Mouse (Mus musculus): ENCODE measurements around the gene Acvrl1. TPM values are rescaled to one million over a fixed set of nuclear protein-coding genes. Genes with fewer than 3 reads are reported as not detected.

Gene Acvrl1
- polyA plus RNA-seq, 1 experiment from 2014 or later: 10.6 TPM

DNA sequence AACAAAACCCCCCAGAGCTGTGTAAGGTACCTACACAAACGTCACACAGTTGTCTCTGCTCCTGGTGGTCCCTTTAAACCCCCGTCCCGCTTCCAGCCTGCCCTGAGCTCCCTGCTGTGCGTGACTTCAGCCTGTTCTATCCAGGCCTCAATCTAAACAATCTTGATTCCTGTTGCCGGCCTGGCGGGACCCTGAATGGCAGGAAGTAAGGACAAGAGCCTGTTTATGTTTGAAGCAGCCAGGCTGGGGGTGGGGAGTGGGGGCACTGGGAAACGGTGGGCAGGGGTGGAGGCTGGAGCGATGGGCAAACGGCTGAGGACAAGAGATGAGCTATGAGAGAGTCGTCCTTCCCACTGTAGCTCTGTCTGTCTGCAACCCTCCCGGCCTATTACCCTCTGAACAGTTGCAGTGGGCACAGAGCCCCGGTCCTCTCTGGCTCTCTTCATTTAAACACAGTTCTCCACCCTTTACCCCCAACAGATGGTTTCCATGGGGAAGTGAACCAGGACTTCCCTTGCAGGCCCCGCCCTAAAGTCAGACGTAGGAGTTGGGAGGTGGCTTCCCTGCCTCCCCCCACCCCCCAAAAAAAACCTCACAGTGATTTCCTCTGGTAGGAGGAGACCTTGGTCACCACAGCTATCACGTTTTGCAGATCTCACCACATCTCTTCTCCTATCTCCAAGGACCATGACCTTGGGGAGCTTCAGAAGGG lies 5.8 kb downstream of the Acvrl1 start:
- Histone ChIP-seq H3K27me3 (replicated peaks; ENCODE audit: low read depth, poor library complexity, severe bottlenecking) (peaks cover 26% of the 10 kb centered on the region), H3K27ac (replicated peaks) (peak overlapping the region; percentile 82), H3K9me3 (no peaks in the 10 kb centered on the region), H3K36me3 (replicated peaks) (peaks cover 8% of the 10 kb centered on the region), H3K4me1 (peaks cover 61% of the 10 kb centered on the region), H3K4me3 (peak overlapping the region; percentile 47)
- 18% methylated on average over 15 of the region's 15 CpGs for WGBS
- peak; percentile 70 for DNase-seq (ENCODE audit: low spot score)

DNA sequence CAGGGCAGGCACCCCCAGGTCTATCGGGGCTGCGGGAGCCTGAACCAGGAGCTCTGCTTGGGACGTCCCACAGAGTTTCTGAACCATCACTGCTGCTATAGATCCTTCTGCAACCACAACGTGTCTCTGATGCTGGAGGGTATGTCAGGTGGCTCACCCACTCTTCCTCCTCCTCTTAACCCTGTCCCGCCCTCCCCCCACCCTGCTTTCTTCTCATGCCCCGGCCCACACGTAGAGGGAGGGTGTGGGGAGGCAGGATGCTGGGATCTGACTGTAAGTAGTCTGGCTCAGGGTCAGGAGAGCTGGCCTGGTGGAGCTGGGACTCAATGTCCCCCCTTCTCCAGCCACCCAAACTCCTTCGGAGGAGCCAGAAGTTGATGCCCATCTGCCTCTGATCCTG lies 7.1 kb downstream of the Acvrl1 start:
- H3K4me3 ChIP-seq: peak overlapping the region; percentile 47
- WGBS: 61% methylated on average over 8 of the region's 8 CpGs
- no peaks in the 10 kb centered on the region for H3K9me3 ChIP-seq
- peaks cover 8% of the 10 kb centered on the region for H3K36me3 ChIP-seq (replicated peaks)
- no peak for DNase-seq (ENCODE audit: low spot score)
- peak overlapping the region; percentile 82 for H3K27ac ChIP-seq (replicated peaks)
- H3K4me1 ChIP-seq: peaks cover 66% of the 10 kb centered on the region
- peaks cover 13% of the 10 kb centered on the region for H3K27me3 ChIP-seq (replicated peaks; ENCODE audit: low read depth, poor library complexity, severe bottlenecking)

DNA sequence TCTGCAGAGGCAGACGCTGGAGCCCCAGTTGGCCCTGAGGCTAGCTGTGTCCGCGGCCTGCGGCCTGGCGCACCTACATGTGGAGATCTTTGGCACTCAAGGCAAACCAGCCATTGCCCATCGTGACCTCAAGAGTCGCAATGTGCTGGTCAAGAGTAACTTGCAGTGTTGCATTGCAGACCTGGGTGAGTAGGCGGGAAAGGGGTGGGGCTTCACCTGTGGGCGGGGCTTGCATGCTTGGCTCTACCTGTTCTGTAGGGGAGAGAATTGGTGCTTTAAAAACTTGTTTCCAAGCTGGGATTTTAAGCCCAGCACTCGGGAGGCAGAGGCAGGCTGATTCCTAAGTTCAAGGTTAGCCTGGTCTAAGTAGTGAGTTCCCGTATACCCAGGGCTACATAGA lies 9.1 kb downstream of the Acvrl1 start:
- H3K4me1 ChIP-seq: peaks cover 64% of the 10 kb centered on the region
- 80% methylated on average over 11 of the region's 11 CpGs for WGBS
- H3K27me3 ChIP-seq (replicated peaks; ENCODE audit: low read depth, poor library complexity, severe bottlenecking): no peaks in the 10 kb centered on the region; the same call in 1 of the 2 replicates

DNA sequence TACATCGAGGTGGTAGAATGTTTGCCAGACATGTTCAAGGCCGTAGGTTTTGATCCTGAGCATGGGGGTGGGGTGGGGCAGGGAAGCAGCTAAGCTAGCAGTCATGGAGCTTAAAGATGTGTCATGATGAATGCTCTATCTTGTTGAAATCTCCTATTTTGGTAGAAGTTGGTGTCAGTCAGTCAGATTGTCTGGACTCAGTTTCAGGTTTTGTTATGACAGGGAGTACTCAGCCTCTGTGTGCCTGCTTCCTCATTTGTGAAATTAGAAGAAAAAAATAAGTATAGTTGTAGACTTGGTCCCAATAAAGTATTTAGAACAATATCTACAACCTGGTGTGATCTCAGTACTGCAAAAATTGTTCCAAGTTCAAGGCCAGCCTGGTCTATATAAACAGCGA lies 10.4 kb downstream of the Acvrl1 start:
- DNase-seq (ENCODE audit: low spot score): no peak
- H3K27ac ChIP-seq (replicated peaks): no peak overlapping the region
- H3K4me3 ChIP-seq: no peak overlapping the region
- H3K9me3 ChIP-seq: no peaks in the 10 kb centered on the region
- H3K36me3 ChIP-seq (replicated peaks): peaks cover 8% of the 10 kb centered on the region
- no peaks in the 10 kb centered on the region; the same call in 1 of the 2 replicates for H3K27me3 ChIP-seq (replicated peaks; ENCODE audit: low read depth, poor library complexity, severe bottlenecking)
- peaks cover 64% of the 10 kb centered on the region for H3K4me1 ChIP-seq
- 89% methylated on average over 3 of the region's 3 CpGs for WGBS

More for the DNA sequence above, 9.1 kb downstream of the Acvrl1 start:
- Histone ChIP-seq H3K9me3 (no peaks in the 10 kb centered on the region), H3K4me3 (no peak overlapping the region), H3K27ac (replicated peaks) (no peak overlapping the region), H3K36me3 (replicated peaks) (peaks cover 8% of the 10 kb centered on the region)
- DNase-seq (ENCODE audit: low spot score): no peak

DNA sequence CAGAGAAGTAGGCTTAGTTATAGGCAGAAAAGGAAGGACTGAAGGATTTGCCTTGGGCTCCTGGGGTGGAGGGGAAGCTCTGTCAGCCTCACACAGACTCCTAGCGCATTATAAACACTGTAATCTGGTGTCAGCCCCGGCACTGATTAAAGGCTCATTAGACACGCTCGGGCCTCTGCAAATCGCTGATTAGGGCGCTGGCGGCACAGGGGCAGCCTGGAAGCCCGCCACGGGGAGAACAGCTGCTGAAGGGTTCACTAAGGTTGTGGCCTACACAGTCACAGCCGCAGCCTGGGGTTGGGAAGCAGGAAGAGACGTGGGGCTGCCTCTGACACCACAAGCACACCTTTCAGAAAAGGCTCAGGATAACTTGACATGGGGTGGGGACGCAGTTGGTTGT lies 11.6 kb downstream of the Acvrl1 start:
- Histone ChIP-seq H3K36me3 (replicated peaks) (peaks cover 8% of the 10 kb centered on the region), H3K4me1 (peaks cover 64% of the 10 kb centered on the region), H3K27me3 (replicated peaks; ENCODE audit: low read depth, poor library complexity, severe bottlenecking) (no peaks in the 10 kb centered on the region; the same call in 1 of the 2 replicates), H3K27ac (replicated peaks) (peak overlapping the region; percentile 69), H3K9me3 (no peaks in the 10 kb centered on the region), H3K4me3 (0 out of 2 replicates have a peak overlapping the region, but pooled peaks have one; percentile 8)
- peak; percentile 57 for DNase-seq (ENCODE audit: low spot score)
- 13% methylated on average over 12 of the region's 12 CpGs for WGBS

DNA sequence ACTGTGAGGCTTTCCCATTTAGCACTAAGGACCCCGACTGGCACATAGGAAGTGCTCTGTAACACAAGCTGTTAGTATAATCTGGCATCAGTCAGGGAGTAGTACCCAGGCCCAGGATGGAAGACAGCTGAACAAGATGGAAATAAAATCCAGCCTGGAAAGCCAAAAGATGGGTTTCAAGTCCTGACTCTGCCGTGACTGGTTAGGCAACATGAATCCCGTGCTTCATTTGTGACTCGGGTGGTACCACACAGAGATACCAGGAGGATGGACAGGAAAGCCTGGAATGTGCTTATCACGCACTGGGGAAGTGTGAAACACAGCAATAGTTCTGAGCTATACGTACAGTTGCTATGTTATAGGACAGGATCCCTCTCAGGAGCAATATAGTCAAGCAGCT lies 12.3 kb downstream of the Acvrl1 start:
- Histone ChIP-seq H3K9me3 (no peaks in the 10 kb centered on the region), H3K4me1 (peaks cover 64% of the 10 kb centered on the region), H3K36me3 (replicated peaks) (peaks cover 8% of the 10 kb centered on the region), H3K27ac (replicated peaks) (peak overlapping the region; percentile 69), H3K4me3 (no peak overlapping the region), H3K27me3 (replicated peaks; ENCODE audit: low read depth, poor library complexity, severe bottlenecking) (no peaks in the 10 kb centered on the region; the same call in 1 of the 2 replicates)
- WGBS: 58% methylated on average over 6 of the region's 6 CpGs
- no peak for DNase-seq (ENCODE audit: low spot score)

DNA sequence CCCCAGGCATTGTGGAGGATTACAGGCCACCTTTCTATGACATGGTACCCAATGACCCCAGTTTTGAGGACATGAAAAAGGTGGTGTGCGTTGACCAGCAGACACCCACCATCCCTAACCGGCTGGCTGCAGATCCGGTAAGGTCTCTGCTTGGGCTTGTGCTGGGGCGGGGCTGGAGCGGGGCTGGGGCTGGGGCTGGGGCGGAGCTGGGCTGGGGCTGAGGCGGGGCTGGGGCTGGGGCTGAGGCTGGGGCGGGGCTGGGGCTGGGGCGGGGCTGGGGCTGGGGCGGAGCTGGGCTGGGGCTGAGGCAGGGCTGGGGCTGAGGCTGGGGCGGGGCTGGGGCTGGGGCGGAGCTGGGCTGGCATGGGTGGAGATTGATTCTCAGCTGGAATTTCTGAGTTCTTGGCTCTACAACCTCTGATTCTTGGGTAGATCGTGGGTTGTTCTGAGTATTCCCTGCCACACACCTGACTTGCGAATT lies 12.8 kb downstream of the Acvrl1 start:
- Histone ChIP-seq H3K4me3 (no peak overlapping the region), H3K27ac (replicated peaks) (peak overlapping the region; percentile 69), H3K36me3 (replicated peaks) (peaks cover 8% of the 10 kb centered on the region), H3K9me3 (no peaks in the 10 kb centered on the region), H3K4me1 (peaks cover 64% of the 10 kb centered on the region), H3K27me3 (replicated peaks; ENCODE audit: low read depth, poor library complexity, severe bottlenecking) (no peaks in the 10 kb centered on the region)
- DNase-seq (ENCODE audit: low spot score): peak; percentile 90
- WGBS: 4% methylated on average over 14 of the region's 14 CpGs

DNA sequence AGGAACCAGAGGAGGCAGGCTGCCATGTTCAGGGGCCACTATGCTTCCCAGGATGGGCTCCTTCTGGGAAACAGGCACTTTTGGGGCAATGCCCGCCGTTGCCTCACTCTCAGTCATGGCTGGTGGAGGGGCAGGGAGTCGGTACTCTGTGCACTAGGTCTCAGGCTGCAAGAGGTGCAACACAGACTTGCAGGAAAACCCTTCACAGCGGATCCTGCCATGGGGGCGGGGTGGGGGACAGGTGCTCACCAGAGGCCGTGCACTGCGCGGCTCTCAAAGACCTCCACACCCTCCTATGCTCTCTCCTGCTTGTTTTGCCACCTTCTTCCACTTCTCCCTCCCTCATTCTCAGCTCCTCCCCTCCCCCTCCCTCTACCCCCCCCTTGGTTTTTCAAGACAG lies 14.3 kb downstream of the Acvrl1 start:
- Histone ChIP-seq H3K27ac (replicated peaks) (peak overlapping the region; percentile 73), H3K9me3 (no peaks in the 10 kb centered on the region), H3K4me1 (peaks cover 79% of the 10 kb centered on the region), H3K36me3 (replicated peaks) (no peaks in the 10 kb centered on the region), H3K27me3 (replicated peaks; ENCODE audit: low read depth, poor library complexity, severe bottlenecking) (0 out of 2 replicates have a peak, but pooled peaks cover 5% of the 10 kb centered on the region), H3K4me3 (peak overlapping the region; percentile 25; the same call in 1 of the 2 replicates)
- 57% methylated on average over 8 of the region's 8 CpGs for WGBS
- DNase-seq (ENCODE audit: low spot score): no peak

DNA sequence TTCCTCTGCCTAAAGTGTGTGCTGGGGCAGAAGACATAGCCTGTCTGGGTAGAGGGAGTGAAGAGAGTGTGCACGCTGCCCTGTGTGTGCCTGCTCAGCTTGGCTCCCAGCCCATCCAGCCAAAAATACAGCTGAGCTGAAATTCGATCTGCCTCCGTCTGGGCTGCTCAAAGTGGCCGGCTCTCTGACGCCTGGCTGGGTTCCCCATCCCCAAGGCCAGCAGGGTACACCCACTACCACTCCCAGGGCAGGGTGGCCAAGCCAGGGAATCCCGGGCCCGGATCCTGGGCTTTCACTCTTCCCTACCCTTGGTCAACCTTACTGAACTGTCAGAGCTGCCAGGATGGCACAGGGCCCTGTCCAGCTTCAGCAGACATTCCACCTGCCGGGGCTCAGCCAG lies 15.2 kb downstream of the Acvrl1 start:
- Histone ChIP-seq H3K27me3 (replicated peaks; ENCODE audit: low read depth, poor library complexity, severe bottlenecking) (0 out of 2 replicates have a peak, but pooled peaks cover 5% of the 10 kb centered on the region), H3K4me3 (peak overlapping the region; percentile 25), H3K4me1 (peaks cover 87% of the 10 kb centered on the region), H3K36me3 (replicated peaks) (no peaks in the 10 kb centered on the region), H3K9me3 (no peaks in the 10 kb centered on the region), H3K27ac (replicated peaks) (peak overlapping the region; percentile 73)
- DNase-seq (ENCODE audit: low spot score): peak; percentile 66
- 20% methylated on average over 8 of the region's 8 CpGs for WGBS

DNA sequence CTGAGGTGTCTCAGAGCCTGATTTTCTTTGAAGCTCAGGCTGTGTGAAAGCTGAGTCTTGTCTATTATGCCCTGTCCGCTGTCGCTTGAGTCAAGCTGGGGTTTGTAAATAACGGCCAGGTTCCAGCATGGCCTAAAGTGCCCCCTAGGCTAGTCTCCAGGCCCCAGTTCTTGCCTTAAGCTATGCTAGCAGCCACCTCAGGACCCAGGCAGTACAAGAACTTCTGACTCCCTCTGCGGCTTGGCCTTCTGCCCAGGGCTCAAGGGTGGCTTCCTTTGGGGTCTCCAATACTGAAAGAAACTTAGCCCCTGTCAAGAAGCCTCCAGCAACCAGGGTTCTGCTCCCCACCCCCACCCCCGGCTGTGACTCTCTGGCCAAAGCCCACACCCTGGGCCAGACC lies 15.9 kb downstream of the Acvrl1 start:
- no peaks in the 10 kb centered on the region for H3K9me3 ChIP-seq
- WGBS: 85% methylated on average over 5 of the region's 5 CpGs
- H3K27me3 ChIP-seq (replicated peaks; ENCODE audit: low read depth, poor library complexity, severe bottlenecking): 0 out of 2 replicates have a peak, but pooled peaks cover 5% of the 10 kb centered on the region
- H3K36me3 ChIP-seq (replicated peaks): no peaks in the 10 kb centered on the region
- peak overlapping the region; percentile 5 for H3K27ac ChIP-seq (replicated peaks)
- H3K4me1 ChIP-seq: peaks cover 87% of the 10 kb centered on the region
- DNase-seq (ENCODE audit: low spot score): no peak
- no peak overlapping the region for H3K4me3 ChIP-seq

DNA sequence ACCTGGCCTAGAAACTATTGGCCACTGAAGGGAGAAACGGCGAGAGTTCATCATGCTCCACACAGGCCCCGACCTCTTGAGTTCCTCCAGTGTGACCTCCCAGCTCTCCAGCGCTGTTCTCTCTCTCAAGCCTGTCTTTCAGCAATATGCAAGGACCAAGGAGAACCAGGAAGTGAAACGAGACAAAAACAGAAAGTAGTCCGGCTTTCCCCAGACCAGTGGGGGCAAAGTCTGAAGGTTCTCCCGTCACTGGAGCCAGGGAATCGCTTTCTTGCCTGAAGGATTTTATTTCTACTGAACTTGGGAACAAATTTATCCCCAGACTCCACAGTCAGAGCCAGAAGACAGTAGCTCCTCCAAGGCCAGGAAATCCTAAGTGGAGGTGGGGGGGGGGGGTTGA lies 16.5 kb downstream of the Acvrl1 start:
- 0 out of 2 replicates have a peak, but pooled peaks cover 5% of the 10 kb centered on the region for H3K27me3 ChIP-seq (replicated peaks; ENCODE audit: low read depth, poor library complexity, severe bottlenecking)
- no peak for DNase-seq (ENCODE audit: low spot score)
- no peak overlapping the region for H3K4me3 ChIP-seq
- H3K27ac ChIP-seq (replicated peaks): peak overlapping the region; percentile 5; the same call in 1 of the 2 replicates
- H3K4me1 ChIP-seq: peaks cover 81% of the 10 kb centered on the region
- 87% methylated on average over 8 of the region's 8 CpGs for WGBS
- no peaks in the 10 kb centered on the region for H3K36me3 ChIP-seq (replicated peaks)
- H3K9me3 ChIP-seq: no peaks in the 10 kb centered on the region

DNA sequence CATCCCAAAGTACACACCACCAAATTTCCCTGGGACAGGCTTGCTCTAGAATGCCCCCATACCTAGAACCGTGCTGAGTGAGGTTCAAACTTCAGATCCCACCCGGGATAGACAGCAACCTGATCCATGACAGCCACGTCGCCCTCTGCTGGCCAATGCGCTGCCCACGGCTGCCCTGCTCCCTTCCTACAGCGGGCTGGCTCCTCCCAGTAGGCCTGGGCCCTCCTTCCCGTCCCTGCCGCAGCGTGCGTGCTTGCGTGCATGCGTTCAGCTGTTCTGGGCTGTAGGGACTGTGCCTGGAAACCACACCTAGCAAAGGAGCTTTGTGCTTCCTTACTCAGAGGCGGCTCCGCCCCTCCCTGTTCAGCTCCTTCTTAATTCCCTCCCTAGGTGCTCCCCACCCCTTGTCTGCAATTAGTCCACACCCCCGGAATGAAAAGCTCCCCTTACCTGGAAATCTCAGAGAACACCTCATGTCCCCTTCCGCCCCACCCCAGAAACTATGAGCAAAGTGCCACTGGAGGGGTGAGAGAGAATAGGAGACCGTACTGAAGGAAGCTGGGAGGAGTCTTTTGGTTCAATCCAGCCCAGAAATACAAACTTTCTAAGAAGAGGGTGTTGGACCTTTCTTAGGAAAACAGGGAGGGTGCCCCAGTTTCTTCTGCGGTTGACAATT lies 17.2 kb downstream of the Acvrl1 start:
- DNase-seq (ENCODE audit: low spot score): peak; percentile 97
- H3K36me3 ChIP-seq (replicated peaks): no peaks in the 10 kb centered on the region
- peak overlapping the region; percentile 83 for H3K27ac ChIP-seq (replicated peaks)
- 0 out of 2 replicates have a peak, but pooled peaks cover 5% of the 10 kb centered on the region for H3K27me3 ChIP-seq (replicated peaks; ENCODE audit: low read depth, poor library complexity, severe bottlenecking)
- H3K4me1 ChIP-seq: peaks cover 73% of the 10 kb centered on the region
- H3K9me3 ChIP-seq: no peaks in the 10 kb centered on the region
- peak overlapping the region; percentile 38 for H3K4me3 ChIP-seq
- 9% methylated on average over 19 of the region's 19 CpGs for WGBS

All from embryonic facial prominence, embryonic 10.5 days (tissue).